Mouse (Mus musculus) right cerebral cortex, postnatal 25 days (tissue): ENCODE results near the gene Fam19a3.
"Not testable (repeated sequence)": the region's sequence is repeated elsewhere in the genome, so short reads cannot be mapped to it uniquely, and the experiment has no call there.

Source experiments
- DNase-seq: peaks from one replicate; pipeline ENCODE4 v3.0.0; 2022

The Fam19a3 gene

GRCm38 (mm10) chr3:104791671-104792070, 10.0 kb upstream of the Fam19a3 start:
- peak; percentile 42 for DNase-seq

DNA sequence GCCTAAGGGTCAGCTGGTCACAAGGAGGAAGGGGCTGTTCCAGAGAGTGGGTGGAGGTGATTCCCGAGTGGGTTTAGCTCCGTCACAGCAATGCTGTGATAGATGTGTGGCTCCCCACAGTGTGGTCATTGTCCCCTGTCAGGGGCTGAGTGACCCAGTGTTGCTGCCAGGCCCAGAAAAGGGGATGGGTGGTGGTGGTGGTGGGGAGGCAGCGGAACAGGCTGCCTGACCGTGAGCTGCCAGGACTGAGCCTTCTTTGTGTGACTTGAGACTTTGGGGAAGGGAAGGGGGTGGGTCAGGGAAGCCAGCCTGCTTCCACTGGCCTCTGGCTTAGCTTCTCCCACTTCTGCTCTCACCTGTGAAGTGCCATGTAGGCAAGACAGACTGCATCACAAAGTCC, 9.4 kb upstream of the Fam19a3 start:
- DNase-seq: no peak

DNA sequence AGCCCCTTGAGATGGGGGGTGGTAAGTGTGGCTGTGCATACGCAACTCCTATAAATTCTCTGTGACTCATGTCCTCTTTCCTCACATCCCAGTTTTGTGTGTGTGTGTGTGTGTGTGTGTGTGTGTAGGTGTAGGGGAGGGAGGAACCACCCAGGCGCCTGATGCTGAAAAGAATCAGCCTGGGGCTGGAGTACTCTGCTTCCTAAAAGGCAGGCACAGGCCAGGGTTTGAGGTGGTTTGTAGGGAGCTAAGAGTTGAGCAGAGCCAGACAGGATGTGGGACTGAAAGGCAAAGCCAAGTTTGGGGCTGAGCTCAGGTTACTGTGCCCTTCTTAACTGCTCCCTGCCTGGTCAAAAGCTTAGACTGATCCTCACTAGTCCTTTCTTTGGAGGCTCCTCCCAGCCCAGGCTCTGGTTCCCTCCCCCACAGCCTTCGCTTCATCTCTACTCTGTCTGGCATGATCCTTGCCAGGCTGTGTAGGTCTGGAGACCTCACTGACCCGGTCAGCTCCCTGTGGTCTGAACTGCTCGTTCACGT, 8.8 kb upstream of the Fam19a3 start:
- DNase-seq: peak; percentile 50

DNA sequence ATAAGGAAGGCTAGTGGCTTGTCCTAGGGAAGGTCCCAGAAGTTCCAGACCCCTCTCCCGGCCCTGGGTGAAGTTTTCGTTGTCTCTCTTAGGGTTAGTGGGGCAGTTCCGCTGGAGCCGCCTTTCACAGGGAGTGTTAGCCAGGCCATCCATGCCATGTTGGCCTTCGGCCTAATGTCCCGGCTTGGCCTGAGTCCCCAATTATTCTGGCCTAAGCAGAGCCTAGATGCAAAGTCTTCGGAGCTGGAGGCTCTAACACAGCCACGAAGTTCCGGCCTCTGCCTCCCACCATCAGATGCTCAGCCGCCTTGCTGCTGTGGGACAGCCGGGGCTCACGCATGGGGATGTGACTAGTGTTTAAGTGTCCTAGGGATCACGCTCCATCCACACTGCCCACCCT, 8.2 kb upstream of the Fam19a3 start:
- DNase-seq: peak; percentile 30

DNA sequence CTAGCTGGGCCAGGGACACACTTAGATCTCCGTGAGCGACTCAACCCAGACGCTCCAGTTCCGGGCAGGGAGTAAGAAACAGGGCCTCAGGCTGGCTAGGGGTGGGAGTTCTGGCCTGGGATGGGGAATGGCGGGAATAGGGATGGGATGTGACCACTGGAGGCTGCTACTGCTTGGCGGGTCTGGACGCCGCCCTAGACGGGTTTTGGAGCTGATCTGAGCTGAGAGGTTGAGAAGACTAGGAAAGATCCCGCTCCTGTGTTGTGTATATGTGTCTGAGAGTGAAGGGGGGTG, 7.6 kb upstream of the Fam19a3 start:
- no peak for DNase-seq

DNA sequence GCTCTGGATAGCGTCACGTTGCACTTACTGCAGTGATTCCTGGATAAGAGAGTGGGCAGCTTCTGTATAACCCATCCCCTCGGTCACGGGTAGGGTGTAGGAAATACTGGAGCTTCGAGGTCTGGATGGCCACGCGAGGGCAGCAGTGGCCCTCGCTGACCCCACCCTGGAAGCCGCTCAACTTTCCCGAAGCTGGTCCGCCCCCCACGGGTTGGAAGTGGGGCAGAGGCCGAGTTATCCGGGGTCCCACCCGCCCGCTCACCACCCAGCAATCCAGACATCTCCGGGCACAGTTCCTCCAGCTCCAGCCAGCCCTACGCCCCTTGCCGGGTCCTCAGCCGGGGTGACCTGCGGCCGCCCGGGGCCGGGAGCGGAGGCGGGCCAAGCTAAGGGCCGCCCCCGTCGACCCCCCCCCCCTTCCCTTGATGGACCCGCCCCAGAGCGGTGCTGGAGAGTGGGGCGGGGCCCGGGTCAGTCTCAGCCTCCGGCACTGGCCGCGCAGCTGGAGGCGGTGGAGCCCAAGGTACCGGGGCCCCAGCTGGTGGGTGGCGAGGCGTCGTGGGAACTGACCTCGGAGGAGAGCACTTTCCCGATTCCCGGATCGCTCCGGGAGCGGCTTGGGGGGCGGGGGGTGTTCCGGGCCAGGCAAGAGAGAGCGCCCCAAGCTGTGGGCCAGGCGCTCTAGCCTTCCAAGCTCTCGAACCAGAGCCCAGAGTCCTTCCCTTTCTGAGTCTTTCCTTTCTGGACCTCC, 7.1 kb upstream of the Fam19a3 start:
- peak; percentile 58 for DNase-seq

GRCm38 (mm10) chr3:104788075-104788474, 6.4 kb upstream of the Fam19a3 start, which contains the start of gene Rhoc:
Rhoc (plus strand) TSS chr3:104788375.
- no peak for DNase-seq

DNA sequence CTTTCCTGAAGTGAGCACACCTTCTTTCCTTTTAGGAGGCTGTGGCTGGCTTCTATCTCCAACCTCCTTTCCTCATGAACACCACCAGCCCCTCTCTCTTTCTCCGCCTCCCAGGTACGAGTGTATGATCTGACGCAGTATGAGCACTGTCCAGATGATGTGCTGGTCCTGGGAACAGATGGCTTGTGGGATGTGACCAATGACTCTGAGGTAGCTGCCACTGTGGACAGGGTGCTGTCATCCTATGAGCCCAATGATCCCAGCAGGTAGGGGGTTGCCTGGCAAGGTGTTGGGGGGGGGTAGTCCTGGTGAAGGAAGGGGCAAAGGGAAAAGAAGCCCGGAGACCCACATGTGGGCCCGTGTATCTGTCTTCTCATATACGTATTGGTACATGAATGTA, 3.6 kb upstream of the Fam19a3 start:
- no peak for DNase-seq

DNA sequence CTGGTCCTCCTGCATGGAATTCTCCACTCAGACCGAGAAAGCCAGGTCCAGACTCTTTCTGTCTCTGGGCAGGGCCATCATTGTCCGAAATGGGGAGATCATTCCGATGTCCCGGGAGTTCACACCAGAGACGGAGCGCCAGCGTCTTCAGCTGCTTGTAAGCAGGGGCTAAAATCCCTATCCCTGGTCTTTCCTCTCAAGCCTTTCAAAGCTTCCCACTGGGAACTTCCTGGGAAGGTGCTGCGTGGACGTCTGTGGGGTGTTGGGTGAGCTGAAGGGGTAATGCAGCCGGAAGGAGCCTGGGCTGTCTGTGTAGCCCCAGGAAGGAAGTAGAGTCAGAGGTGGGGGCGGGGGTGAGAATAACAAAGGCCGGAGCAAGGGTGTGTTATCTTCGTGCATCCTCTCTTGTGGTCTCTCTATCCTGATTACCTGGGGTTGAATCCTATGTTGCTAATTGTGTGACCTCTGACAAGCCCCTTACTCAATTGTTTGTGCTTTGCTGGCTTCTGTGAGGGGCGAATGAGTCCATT, 2.4 kb upstream of the Fam19a3 start:
- no peak for DNase-seq

- no peak for DNase-seq
Observed at GRCm38 (mm10) chr3:104782061-104782681, 531 bp upstream of the Fam19a3 start.

- peak; percentile 31 for DNase-seq
Observed at GRCm38 (mm10) chr3:104780561-104781420, 849 bp downstream of the Fam19a3 start, which contains the start of gene Ppm1j. Ppm1j (plus strand) TSS chr3:104781056.

GRCm38 (mm10) chr3:104779949-104780348, 1.7 kb downstream of the Fam19a3 start:
- peak; percentile 36 for DNase-seq

DNA sequence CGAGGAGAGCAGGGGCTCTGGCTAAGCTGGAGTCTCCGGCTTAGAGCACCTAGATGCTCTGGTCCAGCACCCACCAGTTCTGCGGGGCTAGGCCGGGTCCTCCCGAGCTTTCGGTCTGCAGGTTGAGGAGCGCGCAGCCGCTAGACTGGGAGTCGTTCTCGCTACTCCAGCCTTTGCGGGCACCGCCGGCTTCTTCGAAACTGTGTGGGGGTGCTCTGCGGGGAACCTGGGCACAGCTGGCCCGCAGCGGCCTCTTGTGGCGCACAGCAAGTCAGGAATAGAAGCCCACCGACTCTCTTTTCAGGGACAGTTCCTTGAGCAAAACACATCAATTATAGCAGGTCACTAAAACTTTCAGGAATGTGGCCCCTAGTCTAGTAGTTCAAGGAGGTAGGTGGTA, 4.3 kb downstream of the Fam19a3 start:
- DNase-seq: no peak

DNA sequence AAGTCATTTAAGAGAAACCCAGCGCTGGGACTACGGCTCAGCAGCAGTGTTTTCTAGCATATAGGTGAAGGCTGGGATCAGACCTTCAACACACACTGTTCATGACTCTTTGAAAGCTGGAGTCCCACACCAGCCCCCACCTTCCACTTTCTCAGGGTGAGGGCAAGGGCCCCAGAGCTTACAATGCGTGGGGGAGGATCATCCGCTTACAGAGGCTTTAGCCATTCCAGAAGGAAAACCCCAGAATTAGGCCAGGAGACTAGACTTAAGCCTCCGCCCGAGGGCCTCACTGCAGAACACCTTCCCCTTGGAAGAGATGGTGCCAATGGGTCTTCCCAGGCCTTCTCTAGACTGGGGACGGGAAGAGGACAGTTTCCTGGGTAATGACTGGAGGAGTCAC, 8.3 kb downstream of the Fam19a3 start:
- no peak for DNase-seq

GRCm38 (mm10) chr3:104771460-104771859, 10.2 kb downstream of the Fam19a3 start:
- no peak for DNase-seq

GRCm38 (mm10) chr3:104770918-104771317, 10.7 kb downstream of the Fam19a3 start:
- no peak for DNase-seq

GRCm38 (mm10) chr3:104770035-104770434, 11.6 kb downstream of the Fam19a3 start:
- DNase-seq: no peak

DNA sequence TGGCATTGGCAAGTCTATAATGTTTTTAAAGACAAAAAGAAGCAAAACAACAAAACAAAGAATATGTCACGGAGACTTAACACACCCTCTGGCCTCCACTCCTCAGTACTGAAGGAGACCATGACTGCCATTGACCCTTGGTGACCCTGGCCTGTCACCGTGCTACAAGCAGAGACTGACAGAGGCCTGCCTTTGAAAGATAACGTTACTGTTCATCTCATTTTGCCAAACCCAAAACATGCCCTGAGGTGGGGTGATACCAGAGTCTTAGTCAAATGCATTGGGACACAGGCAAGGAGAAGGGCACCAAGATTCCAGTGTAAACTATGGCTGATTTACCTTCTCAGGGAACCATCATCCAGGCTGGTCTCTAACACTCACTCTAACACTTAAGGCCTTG, 12.5 kb downstream of the Fam19a3 start:
- DNase-seq: no peak

GRCm38 (mm10) chr3:104767716-104768115, 13.9 kb downstream of the Fam19a3 start:
- DNase-seq: no peak

DNA sequence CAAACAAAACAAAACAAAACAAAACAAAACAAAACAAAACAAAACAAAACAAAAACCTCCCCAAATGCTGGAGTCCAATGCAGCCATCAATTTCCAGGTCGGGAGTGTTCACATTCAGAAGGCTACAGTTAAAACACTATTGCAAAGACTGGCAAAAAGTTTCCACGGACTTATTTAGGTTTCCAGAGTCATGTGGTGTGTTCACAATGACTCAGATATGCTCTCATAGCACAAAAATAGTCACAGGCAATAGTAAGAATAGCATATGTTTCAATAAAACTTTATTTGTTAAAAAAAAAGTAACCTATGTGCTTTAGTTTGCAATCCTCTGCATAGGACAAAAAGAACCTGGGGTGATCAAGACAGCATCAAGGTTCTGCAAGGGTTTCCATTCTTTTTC, 14.5 kb downstream of the Fam19a3 start:
- no peak for DNase-seq

- DNase-seq: no peak
Observed at GRCm38 (mm10) chr3:104765021-104765420, 16.6 kb downstream of the Fam19a3 start.

DNA sequence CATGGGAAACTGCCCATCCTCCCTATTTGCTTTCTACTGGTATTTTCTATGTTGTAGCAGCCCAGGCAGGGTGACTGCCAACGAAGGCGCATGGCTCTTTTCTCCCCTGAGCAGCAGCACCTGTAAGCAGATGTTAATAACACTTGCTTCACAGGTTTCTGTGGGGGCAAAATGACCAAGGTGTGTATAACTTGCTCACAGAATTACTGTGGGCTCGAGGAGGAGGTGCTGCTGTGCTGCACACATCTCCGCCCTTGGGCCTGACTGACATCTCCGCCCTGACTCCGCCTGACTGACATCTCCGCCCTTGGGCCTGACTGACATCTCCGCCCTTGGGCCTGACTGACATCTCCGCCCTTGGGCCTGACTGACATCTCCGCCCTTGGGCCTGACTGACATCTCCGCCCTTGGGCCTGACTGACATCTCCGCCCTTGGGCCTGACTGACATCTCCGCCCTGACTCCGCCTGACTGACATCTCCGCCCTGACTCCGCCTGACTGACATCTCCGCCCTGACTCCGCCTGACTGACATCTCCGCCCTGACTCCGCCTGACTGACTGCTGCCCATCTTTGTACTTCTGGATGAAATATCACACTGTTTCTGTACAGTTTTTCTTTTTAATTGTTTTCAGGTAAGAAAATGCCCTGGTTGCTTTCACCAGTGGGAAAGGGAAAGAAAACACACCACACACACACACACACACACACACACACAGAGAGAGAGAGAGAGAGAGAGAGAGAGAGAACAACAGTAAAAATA, 19.4 kb downstream of the Fam19a3 start:
- DNase-seq: not testable (repeated sequence)
